Mouse (Mus musculus): ENCODE data around the gene Nfasc. TPM values are rescaled to one million over a fixed set of nuclear protein-coding genes. Genes with fewer than 3 reads are reported as not detected.

The Nfasc gene
- polyA plus RNA-seq, 1 experiment from 2014 or later, result 26.9 TPM

DNA sequence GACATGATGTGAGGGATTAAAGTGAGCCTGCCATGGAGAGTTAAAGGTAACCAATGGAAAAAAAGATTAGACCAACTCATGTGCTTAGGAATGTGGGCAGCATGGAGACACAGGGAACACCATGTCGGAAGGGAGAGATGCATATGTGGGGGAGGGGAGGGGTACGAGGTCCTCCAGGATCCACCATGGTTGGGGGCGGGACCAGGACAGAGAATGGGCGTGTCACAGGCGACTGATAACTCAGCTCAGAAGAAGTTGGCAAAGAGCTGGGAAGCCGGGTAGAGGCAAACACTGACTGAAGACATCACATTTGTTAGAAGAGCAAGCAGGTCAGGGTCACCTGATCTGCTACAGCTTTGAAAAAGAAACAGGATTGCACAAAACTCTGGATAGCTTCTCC lies 176.7 kb downstream of the Nfasc start:
- WGBS, result 39% methylated on average over 6 of the region's 6 CpGs
- ATAC-seq, result no peak
- no peak for DNase-seq (ENCODE audit: low spot score)
- no peaks in the 10 kb centered on the region for H3K9me3 ChIP-seq (replicated peaks; ENCODE audit: control insufficient read depth, low read length)
- H3K4me3 ChIP-seq (ENCODE audit: low read depth, low read length), result no peak overlapping the region
- H3K27ac ChIP-seq (ENCODE audit: low read depth, low read length), result no peak overlapping the region
- no peak overlapping the region for H3K9ac ChIP-seq (ENCODE audit: low read length)
- no peaks in the 10 kb centered on the region for H3K27me3 ChIP-seq (replicated peaks; ENCODE audit: control insufficient read depth, insufficient read depth, low read length)
- peaks cover 25% of the 10 kb centered on the region for H3K4me1 ChIP-seq (ENCODE audit: control insufficient read depth, insufficient read depth, low read length)
- no peak overlapping the region for H3K4me2 ChIP-seq (ENCODE audit: low read length)
- no peaks in the 10 kb centered on the region; the same call in 1 of the 2 replicates for H3K36me3 ChIP-seq (ENCODE audit: control insufficient read depth, insufficient read depth, low read length)

DNA sequence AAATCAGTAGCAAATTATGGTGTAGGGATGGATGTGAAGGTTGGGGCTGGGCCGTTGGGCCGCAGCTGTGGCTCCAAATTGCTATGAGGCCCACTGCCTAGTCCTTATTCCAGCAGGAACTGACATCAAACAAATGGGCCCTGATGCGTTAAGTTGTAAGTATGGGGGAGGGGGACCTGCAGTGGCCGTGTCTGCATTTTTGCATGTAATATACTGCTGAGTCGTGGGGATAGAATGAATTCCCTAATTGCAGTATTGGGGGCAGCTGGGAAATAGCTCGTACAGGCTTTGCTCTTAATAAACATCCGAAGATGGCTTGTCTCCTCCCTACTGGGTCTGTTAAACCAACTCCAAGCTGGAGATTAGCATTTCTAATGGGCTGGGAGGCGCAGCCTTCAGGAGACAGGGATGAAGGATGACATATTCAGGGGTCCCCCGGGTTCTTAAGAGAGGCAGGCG lies 179.2 kb downstream of the Nfasc start:
- WGBS, result 22% methylated on average over 10 of the region's 10 CpGs
- Histone ChIP-seq H3K4me2 (ENCODE audit: low read length) (no peak overlapping the region), H3K9ac (ENCODE audit: low read length) (no peak overlapping the region), H3K36me3 (ENCODE audit: control insufficient read depth, insufficient read depth, low read length) (no peaks in the 10 kb centered on the region), H3K4me1 (ENCODE audit: control insufficient read depth, insufficient read depth, low read length) (peaks cover 43% of the 10 kb centered on the region), H3K27ac (ENCODE audit: low read depth, low read length) (peak overlapping the region; percentile 84), H3K27me3 (replicated peaks; ENCODE audit: control insufficient read depth, insufficient read depth, low read length) (no peaks in the 10 kb centered on the region), H3K9me3 (replicated peaks; ENCODE audit: control insufficient read depth, low read length) (no peaks in the 10 kb centered on the region), H3K4me3 (ENCODE audit: low read depth, low read length) (no peak overlapping the region)
- peak; percentile 43 for ATAC-seq
- peak; percentile 74 for DNase-seq (ENCODE audit: low spot score)

DNA sequence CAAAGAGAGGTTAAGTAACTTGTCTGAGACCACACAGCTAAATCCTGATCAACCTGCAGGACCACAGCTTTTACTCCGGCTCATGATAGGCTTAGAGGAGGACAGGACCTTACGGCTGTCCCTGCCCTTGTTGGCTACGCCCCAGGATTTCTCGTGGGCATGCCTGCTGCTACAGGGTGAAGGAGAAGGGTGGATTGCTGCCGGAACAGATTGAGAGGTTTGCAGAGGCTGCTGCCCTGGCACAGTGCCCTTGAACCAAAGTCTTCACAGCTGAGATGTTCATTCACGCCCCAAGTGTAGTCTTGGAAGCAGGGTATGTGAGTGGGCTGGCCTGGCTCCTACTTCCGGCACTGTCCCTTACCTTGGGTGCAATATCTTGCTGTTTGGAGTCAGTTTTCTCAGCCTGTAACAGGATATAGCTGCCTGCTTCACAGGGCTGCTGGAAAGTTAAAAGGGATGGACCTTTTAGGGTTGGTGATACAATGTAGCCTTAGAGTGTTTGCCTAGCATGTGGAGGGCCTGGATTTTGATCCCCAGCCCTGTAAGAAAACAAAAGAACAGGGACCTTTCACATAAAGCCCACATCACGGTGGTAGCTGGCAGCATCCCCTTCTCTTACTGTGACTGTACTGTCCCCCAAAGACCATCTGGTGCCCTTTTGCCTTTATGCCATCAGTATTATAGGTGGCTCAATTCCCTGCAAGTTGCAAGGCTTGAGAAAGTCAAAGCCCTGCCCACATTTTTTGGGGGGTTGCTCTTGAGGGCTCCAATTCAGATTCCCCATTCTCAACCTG lies 180.5 kb downstream of the Nfasc start:
- Histone ChIP-seq H3K9me3 (replicated peaks; ENCODE audit: control insufficient read depth, low read length) (no peaks in the 10 kb centered on the region), H3K4me2 (ENCODE audit: low read length) (no peak overlapping the region), H3K27me3 (replicated peaks; ENCODE audit: control insufficient read depth, insufficient read depth, low read length) (no peaks in the 10 kb centered on the region), H3K9ac (ENCODE audit: low read length) (no peak overlapping the region), H3K4me1 (ENCODE audit: control insufficient read depth, insufficient read depth, low read length) (peaks cover 43% of the 10 kb centered on the region), H3K4me3 (ENCODE audit: low read depth, low read length) (no peak overlapping the region), H3K36me3 (ENCODE audit: control insufficient read depth, insufficient read depth, low read length) (no peaks in the 10 kb centered on the region), H3K27ac (ENCODE audit: low read depth, low read length) (peak overlapping the region; percentile 84; the same call in 1 of the 2 replicates)
- no peak for ATAC-seq
- 56% methylated on average over 8 of the region's 8 CpGs for WGBS
- no peak for DNase-seq (ENCODE audit: low spot score)

DNA sequence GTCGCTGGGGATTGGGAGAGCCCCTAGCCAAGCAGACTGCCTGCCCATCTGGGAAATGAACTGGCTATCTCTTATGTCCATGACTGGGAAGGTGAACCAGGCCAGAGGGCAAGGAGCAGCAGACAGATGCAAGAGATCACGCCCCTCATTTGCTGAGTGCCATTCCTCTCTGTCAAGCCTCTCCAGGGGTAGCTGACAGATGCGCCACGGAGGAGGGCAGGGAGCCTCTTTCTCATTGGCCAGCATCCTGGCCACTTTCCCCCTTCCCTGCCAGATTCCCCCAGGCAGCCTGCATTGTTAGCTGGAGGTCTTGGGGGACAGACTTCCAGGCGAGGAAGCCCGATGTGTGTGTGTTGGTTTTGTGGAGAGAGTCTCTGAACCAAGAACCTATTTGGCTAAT lies 182.6 kb downstream of the Nfasc start:
- Histone ChIP-seq H3K9me3 (replicated peaks; ENCODE audit: control insufficient read depth, low read length) (no peaks in the 10 kb centered on the region), H3K4me2 (ENCODE audit: low read length) (no peak overlapping the region), H3K9ac (ENCODE audit: low read length) (no peak overlapping the region), H3K27ac (ENCODE audit: low read depth, low read length) (peak overlapping the region; percentile 92), H3K36me3 (ENCODE audit: control insufficient read depth, insufficient read depth, low read length) (no peaks in the 10 kb centered on the region), H3K4me1 (ENCODE audit: control insufficient read depth, insufficient read depth, low read length) (peaks cover 43% of the 10 kb centered on the region), H3K27me3 (replicated peaks; ENCODE audit: control insufficient read depth, insufficient read depth, low read length) (no peaks in the 10 kb centered on the region), H3K4me3 (ENCODE audit: low read depth, low read length) (no peak overlapping the region)
- ATAC-seq (no peak), DNase-seq (ENCODE audit: low spot score) (peak; percentile 46)
- 18% methylated on average over 6 of the region's 6 CpGs for WGBS

DNA sequence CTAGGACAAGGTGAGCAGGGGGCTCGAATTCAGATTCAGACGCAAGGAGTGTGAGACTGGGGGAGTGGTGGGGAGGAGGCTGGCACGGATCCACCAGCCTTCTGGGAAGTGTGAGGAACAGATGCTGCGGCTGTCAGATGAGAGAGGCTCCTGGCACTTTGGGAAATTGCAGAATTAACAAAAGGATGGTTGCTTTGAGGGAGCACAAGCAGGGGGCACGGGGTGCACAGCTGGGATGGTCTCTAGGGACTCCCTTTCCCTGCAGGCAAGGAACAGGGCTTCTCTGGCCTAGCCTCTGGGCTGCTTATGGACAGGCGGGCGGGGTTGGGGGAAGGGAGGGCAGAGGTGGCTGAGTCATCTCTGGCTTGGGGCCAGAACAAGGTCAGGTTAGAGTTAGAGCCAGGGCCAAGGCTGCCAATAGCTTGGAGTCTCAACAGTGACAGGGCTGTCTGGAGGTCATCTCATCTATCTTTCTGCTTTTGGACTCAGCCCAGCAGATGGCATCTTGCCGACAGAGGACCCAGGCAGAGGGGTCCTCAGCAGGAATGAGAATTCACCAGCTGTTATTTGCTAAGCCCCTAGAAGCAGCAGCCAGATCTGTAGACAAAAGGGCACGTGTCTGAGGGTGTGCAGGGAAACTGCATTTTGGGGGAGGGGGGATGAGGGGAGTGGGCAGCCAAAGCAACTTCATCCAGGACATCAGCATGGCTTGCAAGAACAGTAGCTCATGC lies 183.5 kb downstream of the Nfasc start:
- Histone ChIP-seq H3K27me3 (replicated peaks; ENCODE audit: control insufficient read depth, insufficient read depth, low read length) (no peaks in the 10 kb centered on the region), H3K36me3 (ENCODE audit: control insufficient read depth, insufficient read depth, low read length) (no peaks in the 10 kb centered on the region), H3K9ac (ENCODE audit: low read length) (peak overlapping the region; percentile 13; the same call in 1 of the 2 replicates), H3K4me2 (ENCODE audit: low read length) (0 out of 2 replicates have a peak overlapping the region, but pooled peaks have one; percentile 5), H3K4me1 (ENCODE audit: control insufficient read depth, insufficient read depth, low read length) (peaks cover 43% of the 10 kb centered on the region), H3K27ac (ENCODE audit: low read depth, low read length) (peak overlapping the region; percentile 92), H3K4me3 (ENCODE audit: low read depth, low read length) (no peak overlapping the region), H3K9me3 (replicated peaks; ENCODE audit: control insufficient read depth, low read length) (no peaks in the 10 kb centered on the region)
- 16% methylated on average over 9 of the region's 9 CpGs for WGBS
- DNase-seq (ENCODE audit: low spot score) (peak; percentile 90), ATAC-seq (peak; percentile 76)

DNA sequence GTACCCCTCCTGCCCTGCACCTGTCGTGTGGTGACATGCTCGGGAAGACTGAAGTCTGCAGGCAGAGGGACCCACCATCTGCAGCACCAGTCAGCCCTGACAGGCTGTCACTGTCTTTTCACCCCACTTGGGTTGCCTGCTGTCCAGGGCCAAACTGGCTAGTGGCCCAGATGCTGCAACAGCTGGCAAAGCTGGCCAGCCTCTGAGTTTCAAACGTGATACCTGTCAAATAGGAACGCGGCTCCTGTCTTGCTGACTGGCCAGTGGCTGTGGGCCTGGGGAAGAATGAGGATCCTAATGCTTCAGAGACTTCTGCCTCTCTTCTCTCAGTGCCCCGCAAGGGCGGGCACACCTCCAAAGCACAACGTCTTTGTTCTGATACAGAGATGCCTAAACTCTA lies 197.8 kb downstream of the Nfasc start:
- Histone ChIP-seq H3K9me3 (replicated peaks; ENCODE audit: control insufficient read depth, low read length) (no peaks in the 10 kb centered on the region), H3K4me3 (ENCODE audit: low read depth, low read length) (no peak overlapping the region), H3K27me3 (replicated peaks; ENCODE audit: control insufficient read depth, insufficient read depth, low read length) (0 out of 2 replicates have a peak, but pooled peaks cover 12% of the 10 kb centered on the region), H3K27ac (ENCODE audit: low read depth, low read length) (peak overlapping the region; percentile 45; the same call in 1 of the 2 replicates), H3K9ac (ENCODE audit: low read length) (no peak overlapping the region), H3K4me2 (ENCODE audit: low read length) (no peak overlapping the region), H3K36me3 (ENCODE audit: control insufficient read depth, insufficient read depth, low read length) (no peaks in the 10 kb centered on the region), H3K4me1 (ENCODE audit: control insufficient read depth, insufficient read depth, low read length) (no peaks in the 10 kb centered on the region; the same call in 1 of the 2 replicates)
- ATAC-seq (no peak), DNase-seq (ENCODE audit: low spot score) (no peak)
- WGBS, result 62% methylated on average over 8 of the region's 8 CpGs

DNA sequence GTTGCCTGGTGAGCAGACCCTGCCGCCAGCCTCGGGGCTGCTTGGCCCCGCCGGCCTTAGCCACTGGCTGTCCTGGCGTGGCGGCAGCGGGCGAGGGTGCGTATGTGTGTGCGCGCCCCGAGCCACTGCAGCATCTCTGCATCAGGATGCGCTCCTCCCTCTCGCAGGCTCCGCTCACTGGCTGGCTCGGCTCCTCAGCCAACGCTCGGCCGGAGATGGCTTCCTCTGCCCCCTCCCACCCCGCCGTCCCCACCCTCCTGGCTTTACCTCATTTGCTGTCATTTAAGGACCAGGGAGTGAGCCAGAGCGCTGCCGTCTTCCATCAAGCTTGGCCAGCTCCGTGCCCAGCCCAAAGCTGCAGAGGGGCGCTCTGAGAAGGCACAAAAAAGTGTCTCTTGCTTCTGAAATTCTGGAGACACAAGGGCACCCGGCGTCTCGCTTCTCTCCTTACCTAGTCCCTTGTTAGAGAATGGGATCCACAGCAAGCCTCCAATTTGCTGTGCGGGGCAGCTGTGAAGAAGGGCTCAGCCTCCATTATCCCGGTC lies 198.8 kb downstream of the Nfasc start, which contains the start of gene Cntn2:
Cntn2 (minus strand) TSS at position 495 of the 545 bp plus-strand sequence.
- 1% methylated on average over 29 of the region's 30 CpGs for WGBS
- Histone ChIP-seq H3K4me1 (ENCODE audit: control insufficient read depth, insufficient read depth, low read length) (no peaks in the 10 kb centered on the region; the same call in 1 of the 2 replicates), H3K9me3 (replicated peaks; ENCODE audit: control insufficient read depth, low read length) (no peaks in the 10 kb centered on the region), H3K4me3 (ENCODE audit: low read depth, low read length) (peak within 1 kb of the TSS; percentile 46), H3K27me3 (replicated peaks; ENCODE audit: control insufficient read depth, insufficient read depth, low read length) (0 out of 2 replicates have a peak, but pooled peaks cover 12% of the 10 kb centered on the region), H3K4me2 (ENCODE audit: low read length) (peak within 1 kb of the TSS; percentile 69), H3K36me3 (ENCODE audit: control insufficient read depth, insufficient read depth, low read length) (no peaks in the 10 kb centered on the region), H3K27ac (ENCODE audit: low read depth, low read length) (peak within 1 kb of the TSS; percentile 78), H3K9ac (ENCODE audit: low read length) (peak within 1 kb of the TSS; percentile 74)
- ATAC-seq (peak; percentile 92), DNase-seq (ENCODE audit: low spot score) (peak; percentile 85)

DNA sequence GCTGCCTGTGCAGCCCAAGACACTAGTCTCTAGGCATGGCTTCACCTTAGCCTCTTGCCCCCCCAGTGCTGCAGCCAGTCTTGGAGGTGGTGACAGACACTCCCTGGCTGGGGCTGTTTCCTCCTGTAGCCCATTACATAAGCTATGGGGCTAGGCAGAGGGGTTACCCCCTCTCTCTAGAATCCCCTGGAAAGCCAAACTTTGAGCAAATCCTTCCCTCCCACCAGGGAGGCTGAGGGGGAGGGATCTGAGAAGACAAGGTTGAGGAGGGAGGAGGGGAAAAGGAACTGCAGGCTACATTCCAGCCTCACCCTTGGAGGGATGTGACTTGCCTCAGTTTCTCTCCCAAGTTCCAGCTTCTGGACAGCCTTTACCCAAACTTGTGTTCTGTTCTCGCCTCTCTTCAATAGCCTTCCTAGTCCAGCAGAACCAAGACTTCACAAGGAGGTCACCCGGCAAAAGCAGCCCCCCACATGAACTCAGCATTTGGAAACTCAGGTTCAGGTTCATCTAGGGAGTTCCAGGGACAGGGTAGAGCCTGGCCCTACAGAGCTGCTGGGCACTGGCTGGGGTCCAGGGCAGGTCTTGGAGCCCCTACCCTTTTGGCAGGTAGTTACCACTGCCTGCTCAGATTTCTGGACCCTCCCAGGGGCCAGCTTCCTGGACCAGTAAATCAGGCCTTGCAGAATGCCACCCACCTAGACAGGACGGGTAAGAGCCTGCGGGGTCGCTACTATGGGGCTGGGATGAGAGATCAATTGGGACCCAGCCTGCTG lies 199.6 kb downstream of the Nfasc start:
- no peak for DNase-seq (ENCODE audit: low spot score)
- Histone ChIP-seq H3K9me3 (replicated peaks; ENCODE audit: control insufficient read depth, low read length) (no peaks in the 10 kb centered on the region), H3K27me3 (replicated peaks; ENCODE audit: control insufficient read depth, insufficient read depth, low read length) (0 out of 2 replicates have a peak, but pooled peaks cover 12% of the 10 kb centered on the region), H3K4me1 (ENCODE audit: control insufficient read depth, insufficient read depth, low read length) (no peaks in the 10 kb centered on the region; the same call in 1 of the 2 replicates), H3K27ac (ENCODE audit: low read depth, low read length) (peak overlapping the region; percentile 78; the same call in 1 of the 2 replicates), H3K9ac (ENCODE audit: low read length) (peak overlapping the region; percentile 74), H3K4me2 (ENCODE audit: low read length) (peak overlapping the region; percentile 69), H3K36me3 (ENCODE audit: control insufficient read depth, insufficient read depth, low read length) (no peaks in the 10 kb centered on the region), H3K4me3 (ENCODE audit: low read depth, low read length) (peak overlapping the region; percentile 46)
- ATAC-seq, result peak; percentile 5; the same call in 1 of the 2 replicates
- 14% methylated on average over 5 of the region's 5 CpGs for WGBS
